Comparison of ENCODE assay signal across 9 mouse cellular contexts in genomic region chrX:140665242-140665810, GRCm38 (mm10). TPM values are rescaled to one million over a fixed set of nuclear protein-coding genes. Genes with fewer than 3 reads are reported as not detected.
DNase-seq lines count a peak whose midpoint lies in the region; ATAC-seq and TF ChIP-seq lines count a peak whose summit lies in the region.
"Had no signal": no experiment of that assay in that cellular context is flagged by ENCODE, and none has a peak within 500 bp of the region (broad histone marks: within the 10 kb centered on the region; RNA-seq: fewer than 3 reads in every experiment).

No protein-coding gene starts in this region.

- TF ChIP-seq POLR2A in cortical plate, adult 2 months (IDR thresholded peaks at IDR 0.05; ENCODE audit: extremely low read depth, insufficient read depth, low read length): no peak

- 19% methylated on average over 42 of the region's 47 CpGs for WGBS in intestine, embryonic 15.5 days
- 16% methylated on average over 30 of the region's 47 CpGs for WGBS in limb, embryonic 12.5 days
- 21% methylated on average over 17 of the region's 47 CpGs for WGBS in midbrain, embryonic 16.5 days

- ATAC-seq in megakaryocyte, adult 5-6 weeks (ENCODE audit: poor library complexity, severe bottlenecking): no peak
- peak; percentile 74 for ATAC-seq in intestine, embryonic 15.5 days
- peak; percentile 62 for ATAC-seq in limb, embryonic 12.5 days (ENCODE audit: insufficient number of reproducible peaks, insufficient read depth, low FRiP score, low TSS enrichment, low read depth)
- peak; percentile 73 for ATAC-seq in midbrain, embryonic 16.5 days

- peaks cover 4% of the 10 kb centered on the region; the same call in 1 of the 2 replicates for H3K9me3 ChIP-seq in megakaryocyte, embryonic 14.5 days
- H3K9me3 ChIP-seq in intestine, embryonic 15.5 days: no peaks in the 10 kb centered on the region
- H3K9me3 ChIP-seq in limb, embryonic 12.5 days: no peaks in the 10 kb centered on the region
- H3K9me3 ChIP-seq in midbrain, embryonic 16.5 days (replicated peaks; ENCODE audit: control insufficient read depth, low read length, poor library complexity, severe bottlenecking): no peaks in the 10 kb centered on the region

- peak overlapping the region; percentile 90 for H3K4me3 ChIP-seq in megakaryocyte, embryonic 14.5 days (replicated peaks)
- H3K4me3 ChIP-seq in cortical plate, adult 2 months (ENCODE audit: insufficient read depth, low read length): peak overlapping the region; percentile 75
- peak overlapping the region; percentile 55 for H3K4me3 ChIP-seq in intestine, embryonic 15.5 days (replicated peaks)
- H3K4me3 ChIP-seq in limb, embryonic 12.5 days (replicated peaks): peak overlapping the region; percentile 54
- peak overlapping the region; percentile 59 for H3K4me3 ChIP-seq in midbrain, embryonic 16.5 days (ENCODE audit: low read depth, low read length)

- peak; percentile 31 to 40 for DNase-seq in gastrocnemius, postnatal 4 days (ENCODE audit: low spot score in 2 of 2)
- peak; percentile 63 for DNase-seq in testis, postnatal 14 days (ENCODE audit: low spot score)

- H3K27me3 ChIP-seq in megakaryocyte, embryonic 14.5 days (replicated peaks): peaks cover 69% of the 10 kb centered on the region
- peaks cover 13% of the 10 kb centered on the region; the same call in 1 of the 2 replicates for H3K27me3 ChIP-seq in intestine, embryonic 15.5 days (replicated peaks)
- H3K27me3 ChIP-seq in limb, embryonic 12.5 days: peaks cover 63% of the 10 kb centered on the region
- peaks cover 9% of the 10 kb centered on the region for H3K27me3 ChIP-seq in midbrain, embryonic 16.5 days (ENCODE audit: control insufficient read depth, insufficient read depth, low read depth, low read length)

- H3K9ac ChIP-seq in intestine, embryonic 15.5 days: peak overlapping the region; percentile 55
- peak overlapping the region; percentile 61 for H3K9ac ChIP-seq in limb, embryonic 12.5 days (replicated peaks)
- H3K9ac ChIP-seq in midbrain, embryonic 16.5 days (ENCODE audit: low read depth, low read length): peak overlapping the region; percentile 78

- H3K27ac ChIP-seq in cortical plate, adult 2 months (ENCODE audit: insufficient read depth, low read length): peak overlapping the region; percentile 81
- 0 out of 2 replicates have a peak overlapping the region, but pooled peaks have one; percentile 9 for H3K27ac ChIP-seq in intestine, embryonic 15.5 days
- no peak overlapping the region for H3K27ac ChIP-seq in limb, embryonic 12.5 days
- H3K27ac ChIP-seq in midbrain, embryonic 16.5 days (ENCODE audit: low read length): peak overlapping the region; percentile 81

- peaks cover 10% of the 10 kb centered on the region; the same call in 1 of the 2 replicates for H3K4me1 ChIP-seq in megakaryocyte, embryonic 14.5 days
- H3K4me1 ChIP-seq in cortical plate, adult 2 months (ENCODE audit: control insufficient read depth, insufficient read depth, low read length): no peaks in the 10 kb centered on the region
- no peaks in the 10 kb centered on the region for H3K4me1 ChIP-seq in intestine, embryonic 15.5 days (replicated peaks)
- H3K4me1 ChIP-seq in limb, embryonic 12.5 days (replicated peaks): no peaks in the 10 kb centered on the region
- H3K4me1 ChIP-seq in midbrain, embryonic 16.5 days (ENCODE audit: control insufficient read depth, insufficient read depth, low read length): peaks cover 4% of the 10 kb centered on the region; the same call in 1 of the 2 replicates

- no peak for TF ChIP-seq CTCF in cortical plate, adult 2 months (IDR thresholded peaks at IDR 0.05; ENCODE audit: extremely low read depth, insufficient read depth, low read length)

- peak overlapping the region; percentile 74 for H3K4me2 ChIP-seq in intestine, embryonic 15.5 days (replicated peaks)
- H3K4me2 ChIP-seq in limb, embryonic 12.5 days: peak overlapping the region; percentile 71
- H3K4me2 ChIP-seq in midbrain, embryonic 16.5 days (ENCODE audit: low read length): peak overlapping the region; percentile 46

- no peaks in the 10 kb centered on the region for H3K36me3 ChIP-seq in megakaryocyte, embryonic 14.5 days (replicated peaks; ENCODE audit: low read length)
- H3K36me3 ChIP-seq in intestine, embryonic 15.5 days: no peaks in the 10 kb centered on the region
- no peaks in the 10 kb centered on the region for H3K36me3 ChIP-seq in limb, embryonic 12.5 days
- H3K36me3 ChIP-seq in midbrain, embryonic 16.5 days (ENCODE audit: control insufficient read depth, insufficient read depth, low read length): no peaks in the 10 kb centered on the region

RNA-seq across cellular contexts. Expression of gene Mid2, which starts 0.9 kb away (rescaled TPM):
- not detected in 2 replicates for polyA plus RNA-seq in megakaryocyte, embryonic 14.5 days (2012; ENCODE audit: insufficient read depth, low replicate concordance)
- total RNA-seq in megakaryocyte, adult 5-6 weeks (2015): not detected in 2 replicates
- total RNA-seq in megakaryocyte, adult 5-6 weeks (2017): 0.07 and 0.12 TPM in 2 replicates
- polyA plus RNA-seq in cortical plate, adult 2 months (2012; rRNA removed): 11.9 and 12.5 TPM in 2 replicates
- total RNA-seq in gastrocnemius, postnatal 4 days (2021): 10 to 100 TPM; 18.4 to 21.8 TPM
- polyA plus RNA-seq in intestine, embryonic 15.5 days (2015; fragmentation: Nextera tagmentation; extraction: Ambion mirVana): 2.8 and 2.9 TPM in 2 replicates
- 2.2 and 2.3 TPM in 2 replicates for polyA plus RNA-seq in limb, embryonic 12.5 days (2016; fragmentation: Nextera tagmentation; extraction: Ambion mirVana)
- 7.3 and 9.2 TPM in 2 replicates for polyA plus RNA-seq in midbrain, embryonic 16.5 days (2015; fragmentation: Nextera tagmentation; extraction: Ambion mirVana)
- total RNA-seq: MEL had no signal
